Mouse (Mus musculus) brain, embryonic 14.5 days (tissue): ENCODE data around the gene Eef1a1. TPM values are rescaled to one million over a fixed set of nuclear protein-coding genes. Genes with fewer than 3 reads are reported as not detected.

Experiments
- DNase-seq: peaks from one replicate; pipeline ENCODE4 v3.0.0-alpha.2; 2011; ENCODE audit warnings: low read depth
- CTCF ChIP-seq: fragments of 200-500 bp; IDR thresholded peaks from 2 replicates; pipeline ENCODE4 v1.5.1; 2012; ENCODE audit warnings: inconsistent platforms, mild to moderate bottlenecking, moderate library complexity, borderline replicate concordance; ENCODE audit not compliant: insufficient read depth, insufficient read length; ENCODE audit errors: extremely low read depth
- POLR2A ChIP-seq: fragments of 200-500 bp; IDR thresholded peaks from 2 replicates; pipeline ENCODE4 v1.6.1; 2012; ENCODE audit warnings: mild to moderate bottlenecking, inconsistent platforms, borderline replicate concordance; ENCODE audit not compliant: poor library complexity, insufficient read depth, insufficient read length, severe bottlenecking; ENCODE audit errors: extremely low read depth
- polyA plus RNA-seq: library from polyadenylated mRNA; depleted of rRNA; stranded (reverse); fragments of >200 nt; gene quantifications from 2 replicates; pipeline ENCODE4 v1.2.3, GENCODE M21; 2012; rRNA removed

Eef1a1 gene
- polyA plus RNA-seq, 1 experiment: 8,462 TPM

DNA sequence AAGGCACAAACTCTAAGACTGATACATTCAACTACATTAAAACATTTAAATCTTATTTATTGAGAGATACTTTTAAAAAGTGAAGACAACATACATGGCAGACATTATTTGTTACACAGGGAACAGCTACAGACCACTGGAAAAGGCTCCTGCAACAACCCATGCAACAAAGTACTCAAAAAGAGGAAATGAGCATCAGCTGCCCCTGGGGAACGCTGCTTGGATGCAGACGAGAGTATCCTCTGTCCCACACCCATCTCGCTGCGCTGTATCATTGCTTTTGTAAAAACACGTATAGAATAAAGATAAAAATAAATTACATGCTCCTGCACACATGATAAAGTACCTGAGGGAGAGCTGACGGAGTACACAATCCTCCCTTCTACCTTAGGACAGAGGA, 58.5 kb downstream of the Eef1a1 start:
- DNase-seq: no peak
- TF ChIP-seq POLR2A (no peak), CTCF (no peak)

DNA sequence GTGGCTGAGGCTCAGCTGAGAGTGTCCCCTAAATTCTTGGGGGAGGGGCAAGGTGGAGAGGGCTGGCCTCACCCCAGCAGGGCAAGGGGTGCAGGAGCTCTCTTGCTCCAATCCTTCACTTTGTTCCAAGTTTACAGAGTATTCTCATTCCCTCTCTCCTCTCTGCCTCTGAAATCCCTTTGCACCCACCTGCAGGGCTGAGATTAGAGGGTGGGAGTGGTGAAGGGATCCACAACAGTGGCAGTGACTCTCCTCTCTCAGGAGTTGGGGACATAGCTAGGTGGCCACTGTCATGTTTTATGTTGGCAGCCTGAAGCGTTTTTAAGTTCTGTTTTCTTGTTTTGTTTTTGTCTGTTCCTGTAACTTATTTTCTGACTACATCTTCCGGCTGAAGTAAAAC, 59.4 kb downstream of the Eef1a1 start:
- no peak for DNase-seq
- TF ChIP-seq CTCF (no peak), POLR2A (no peak)

DNA sequence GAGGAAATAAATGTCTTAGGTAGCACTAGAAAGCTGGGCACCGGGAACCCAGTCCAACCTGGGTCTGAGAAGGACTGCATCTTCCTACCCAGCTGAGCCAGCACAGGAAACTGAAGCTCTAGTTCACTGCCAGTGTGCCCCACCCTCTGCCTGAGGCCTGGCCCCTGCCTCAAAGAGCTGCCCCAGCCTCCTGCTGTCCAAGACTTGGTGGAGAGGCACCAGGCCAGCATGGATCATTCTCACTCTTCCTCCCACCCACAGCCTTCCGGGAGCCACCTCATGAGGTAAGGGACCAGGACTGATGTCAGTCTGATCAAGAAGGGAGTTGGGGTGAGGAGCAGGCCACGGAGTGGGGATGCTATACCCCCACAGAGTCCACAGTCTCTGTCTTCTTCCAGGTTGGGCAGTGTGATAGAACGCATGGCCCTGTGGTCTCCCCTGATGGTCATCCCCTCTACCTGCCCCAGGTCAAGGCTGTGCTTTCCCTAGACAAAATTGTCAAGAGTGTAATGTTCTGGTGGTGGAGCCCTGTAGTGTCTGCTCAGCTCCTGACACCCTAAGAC, 60.0 kb downstream of the Eef1a1 start:
- TF ChIP-seq CTCF: no peak
- TF ChIP-seq POLR2A: no peak
- DNase-seq: no peak

Other genes starting within 250 kb of the Eef1a1 start
- gene Gm3776, start 232.0 kb downstream of the Eef1a1 start, polyA plus RNA-seq: not detected in 2 replicates
- not detected in 2 replicates for gene Gm10639, start 199.2 kb downstream of the Eef1a1 start, polyA plus RNA-seq
- not detected in 2 replicates for gene Omt2a, start 174.4 kb downstream of the Eef1a1 start, polyA plus RNA-seq
- gene Omt2b, start 161.6 kb downstream of the Eef1a1 start, polyA plus RNA-seq: not detected in 2 replicates
- gene Gsta2, start 133.4 kb downstream of the Eef1a1 start, polyA plus RNA-seq: 0.20 TPM in 1 of 2 replicates, not detected in the other
- gene Dppa5a, start 121.0 kb downstream of the Eef1a1 start, polyA plus RNA-seq: 4.1 and 4.5 TPM in 2 replicates
- 3.9 TPM in 2 replicates for gene Ooep, start 110.4 kb downstream of the Eef1a1 start, polyA plus RNA-seq
- 0.27 and 0.42 TPM in 2 replicates for gene Ddx43, start 93.4 kb downstream of the Eef1a1 start, polyA plus RNA-seq
- gene Cgas, start 45.9 kb downstream of the Eef1a1 start, polyA plus RNA-seq: 0.67 and 0.97 TPM in 2 replicates
- 23.8 and 25.0 TPM in 2 replicates for gene Mto1, start 40.9 kb downstream of the Eef1a1 start, polyA plus RNA-seq
- 0.40 and 0.55 TPM in 2 replicates for gene Gm17324, start 40.4 kb downstream of the Eef1a1 start, polyA plus RNA-seq
- gene Slc17a5, start 98.9 kb upstream of the Eef1a1 start, polyA plus RNA-seq: 9.3 and 11.5 TPM in 2 replicates
- 1.3 and 2.0 TPM in 2 replicates for gene Cd109, start 126.4 kb upstream of the Eef1a1 start, polyA plus RNA-seq